Mouse (Mus musculus): ENCODE results near the gene Fam83c.

GRCm38 (mm10) chr2:155820779-155821178 is 13.9 kb downstream of the Fam83c start:
- TF ChIP-seq EP300 (optimal IDR thresholded peaks at IDR 0.05) (no peak), CTCF (IDR thresholded peaks at IDR 0.05; ENCODE audit: low read depth) (no peak)

Measured in stomach, postnatal 0 days (tissue).